Mouse (Mus musculus) lung, embryonic 14.5 days (tissue): ENCODE data around the gene Hist1h1a. TPM values are rescaled to one million over a fixed set of nuclear protein-coding genes. Genes with fewer than 3 reads are reported as not detected.
"Not testable (repeated sequence)": the region's sequence is repeated elsewhere in the genome, so short reads cannot be mapped to it uniquely, and the experiment has no call there.

ENCODE experiments used
- ATAC-seq: fragments of 200-750 bp; cut with Nextera tagmentation; 2 replicates; pipeline ENCODE4 v1.8.0; 2017; ENCODE audit warnings: mild to moderate bottlenecking, moderate TSS enrichment, moderate library complexity; ENCODE audit not compliant: insufficient read depth
- DNase-seq: peaks from one replicate; pipeline ENCODE4 v3.0.0-alpha.2; 2015
- H3K27ac ChIP-seq: fragments of 300-500 bp; sonication (generic); 2 replicates; pipeline ENCODE4 v1.5.1; 2014; ENCODE audit warnings: low read depth, mild to moderate bottlenecking, moderate library complexity
- H3K27me3 ChIP-seq: fragments of 300-500 bp; sonication (generic); 2 replicates; pipeline ENCODE4 v1.6.1; 2014; ENCODE audit warnings: low read length, control low read depth; ENCODE audit not compliant: insufficient read depth
- H3K36me3 ChIP-seq: fragments of 300-500 bp; sonication (generic); 2 replicates; pipeline ENCODE4 v1.6.1; 2014; ENCODE audit warnings: control low read depth; ENCODE audit not compliant: insufficient read depth
- H3K4me1 ChIP-seq: fragments of 300-500 bp; sonication (generic); 2 replicates; pipeline ENCODE4 v1.6.1; 2014; ENCODE audit warnings: antibody characterized with exemption, control low read depth; ENCODE audit not compliant: insufficient read depth
- H3K4me2 ChIP-seq: fragments of 300-500 bp; sonication (generic); 2 replicates; pipeline ENCODE4 v1.6.1; 2014; ENCODE audit warnings: mild to moderate bottlenecking
- H3K4me3 ChIP-seq: fragments of 300-500 bp; sonication (generic); 2 replicates; pipeline ENCODE4 v1.5.1; 2014; ENCODE audit warnings: low read depth, low read length
- H3K9ac ChIP-seq: fragments of 300-500 bp; sonication (generic); 2 replicates; pipeline ENCODE4 v1.6.1; 2014
- H3K9me3 ChIP-seq: fragments of 300-500 bp; sonication (generic); 2 replicates; pipeline ENCODE4 v1.6.1; 2016; ENCODE audit warnings: low read depth, low read length, control low read depth
- CTCF ChIP-seq: IDR thresholded peaks from 2 replicates; pipeline ENCODE4 v1.5.1; 2016; ENCODE audit warnings: antibody characterized with exemption, low read depth
- WGBS: fragments of 180-500 bp; shearing (Covaris S2); extraction: QIAGEN DNeasy Blood & Tissue Kit; methylation state at CpG from one replicate; pipeline ENCODE4 v1.1.7; 2014; 5-methylcytosine and 5-hydroxymethylcytosine counted together
- polyA plus RNA-seq: library from polyadenylated mRNA; unstranded; fragments of >200 nt; fragmentation: Nextera tagmentation; extraction: Ambion mirVana; gene quantifications from 2 replicates; pipeline ENCODE4 v1.2.1, GENCODE M21; 2014

The Hist1h1a gene
- polyA plus RNA-seq, 1 experiment from 2014 or later: 5.5 TPM

DNA sequence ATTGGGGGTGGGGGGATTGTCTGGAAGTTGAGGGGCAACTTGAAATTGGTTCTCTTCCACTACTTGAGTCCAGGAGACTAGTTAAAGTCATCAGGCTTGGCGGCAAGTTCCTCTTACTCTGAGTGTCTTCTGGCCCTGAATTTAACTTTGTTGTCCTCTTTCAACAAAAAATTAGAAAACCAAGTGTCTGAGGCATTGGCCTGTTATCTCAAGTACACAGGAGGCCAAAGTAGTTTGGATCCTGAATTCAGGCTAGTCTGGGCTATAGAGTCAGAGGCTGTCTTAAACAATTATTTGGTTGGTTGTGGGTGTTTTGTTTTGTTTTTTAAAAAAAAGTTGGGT is 1.7 kb downstream of the Hist1h1a start:
- H3K36me3 ChIP-seq: no peaks in the 10 kb centered on the region
- H3K27ac ChIP-seq: peak overlapping the region; percentile 66; the same call in 1 of the 2 replicates
- peaks cover 5% of the 10 kb centered on the region; the same call in 1 of the 2 replicates for H3K4me1 ChIP-seq
- 44% methylated on average over 1 of the region's 1 CpGs for WGBS
- no peaks in the 10 kb centered on the region for H3K27me3 ChIP-seq
- ATAC-seq (no peak), DNase-seq (no peak)
- H3K9me3 ChIP-seq: no peaks in the 10 kb centered on the region
- 0 out of 2 replicates have a peak overlapping the region, but pooled peaks have one; percentile 76 for H3K9ac ChIP-seq
- H3K4me2 ChIP-seq: peak overlapping the region; percentile 90; the same call in 1 of the 2 replicates
- no peak overlapping the region for H3K4me3 ChIP-seq
- no peak for TF ChIP-seq CTCF

GRCm38 (mm10) chr13:23766772-23767171 is 3.3 kb downstream of the Hist1h1a start:
- no peak for TF ChIP-seq CTCF
- ATAC-seq: no peak

DNA sequence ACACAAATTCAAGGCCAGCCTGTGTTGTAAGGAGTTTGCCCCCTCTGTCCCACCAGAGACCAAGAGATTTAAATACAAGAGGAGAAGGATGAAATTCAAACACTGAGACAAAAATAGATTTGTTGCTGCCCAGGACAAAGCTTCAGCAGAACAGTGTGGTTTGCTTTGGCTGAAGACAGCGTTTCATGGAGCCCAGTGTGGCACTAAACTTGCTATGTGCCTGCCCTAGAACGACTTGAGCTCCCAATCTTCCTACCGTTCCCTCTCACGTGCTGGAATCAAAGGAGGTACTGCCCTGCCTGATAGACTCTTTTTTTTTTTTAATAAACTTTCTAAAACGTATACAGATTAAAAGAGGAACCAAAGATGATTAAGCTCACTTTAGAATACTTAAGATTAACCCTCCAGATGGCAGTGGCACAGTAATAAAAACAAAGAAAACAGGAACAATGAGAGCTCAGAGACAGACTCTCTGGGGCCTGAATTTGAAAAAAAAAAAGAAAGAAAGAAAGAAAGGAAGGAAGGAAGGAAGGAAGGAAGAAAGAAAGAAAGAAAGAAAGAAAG is 5.5 kb downstream of the Hist1h1a start:
- WGBS: 47% methylated on average over 5 of the region's 5 CpGs

More at GRCm38 (mm10) chr13:23766772-23767171, 3.3 kb downstream of the Hist1h1a start:
- Histone ChIP-seq H3K4me2 (no peak overlapping the region), H3K4me1 (peaks cover 5% of the 10 kb centered on the region; the same call in 1 of the 2 replicates), H3K4me3 (no peak overlapping the region), H3K9me3 (no peaks in the 10 kb centered on the region), H3K36me3 (no peaks in the 10 kb centered on the region), H3K27me3 (no peaks in the 10 kb centered on the region), H3K9ac (no peak overlapping the region), H3K27ac (no peak overlapping the region)
- DNase-seq: no peak

GRCm38 (mm10) chr13:23769613-23770012 is 6.1 kb downstream of the Hist1h1a start, which contains the start of gene Trim38:
TSS of gene Trim38 (plus strand) at chr13:23769913.
- H3K9me3 ChIP-seq, H3K9ac ChIP-seq, H3K4me3 ChIP-seq, ATAC-seq, H3K4me1 ChIP-seq, H3K36me3 ChIP-seq, H3K4me2 ChIP-seq, DNase-seq, H3K27ac ChIP-seq, H3K27me3 ChIP-seq: not testable (repeated sequence)
- 77% methylated on average over 2 of the region's 2 CpGs for WGBS

More for the DNA sequence above, 5.5 kb downstream of the Hist1h1a start:
- Histone ChIP-seq H3K9ac (no peak overlapping the region), H3K4me2 (no peak overlapping the region), H3K36me3 (no peaks in the 10 kb centered on the region), H3K4me3 (no peak overlapping the region), H3K27ac (no peak overlapping the region), H3K4me1 (peaks cover 4% of the 10 kb centered on the region; the same call in 1 of the 2 replicates), H3K9me3 (no peaks in the 10 kb centered on the region), H3K27me3 (no peaks in the 10 kb centered on the region)
- DNase-seq (no peak), ATAC-seq (no peak)
- TF ChIP-seq CTCF: no peak

DNA sequence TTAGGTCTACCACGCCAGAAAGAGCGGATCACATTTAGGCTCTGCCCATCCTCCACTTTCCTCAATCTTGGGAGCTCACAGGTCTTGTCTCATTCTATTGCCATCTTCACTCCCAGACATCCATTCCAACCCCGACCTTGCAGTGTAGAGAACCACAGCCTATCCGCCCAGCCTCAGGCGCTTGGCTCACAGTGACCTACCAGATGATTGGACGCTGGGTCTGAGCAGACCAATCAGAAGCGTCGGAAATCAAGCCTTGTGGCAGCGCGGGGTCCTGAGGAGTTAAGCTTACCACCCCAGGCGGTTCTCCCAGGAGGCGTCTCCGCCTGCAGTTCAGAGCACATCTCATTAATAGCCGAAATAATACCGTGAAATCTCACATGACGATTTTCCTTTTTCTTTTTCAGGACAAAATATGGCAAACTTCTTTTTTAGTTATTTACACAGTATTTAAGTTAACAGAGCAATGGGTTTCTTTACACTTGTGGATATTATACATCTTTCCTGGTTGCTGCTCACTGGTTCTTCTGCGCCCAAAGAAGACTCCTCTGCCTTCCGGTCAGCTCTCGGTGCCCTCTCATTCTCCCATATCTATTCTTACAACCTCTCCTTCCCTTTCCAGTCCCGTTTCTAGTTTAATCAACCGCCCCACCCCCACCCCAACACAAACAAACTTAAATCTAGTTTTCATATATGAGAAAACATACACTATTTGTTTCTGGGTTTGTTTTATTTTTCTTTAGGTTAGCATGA is 9.3 kb downstream of the Hist1h1a start:
- Histone ChIP-seq H3K36me3 (no peaks in the 10 kb centered on the region), H3K4me2 (peak overlapping the region; percentile 45), H3K27me3 (no peaks in the 10 kb centered on the region), H3K4me1 (no peaks in the 10 kb centered on the region), H3K27ac (no peak overlapping the region), H3K4me3 (peak overlapping the region; percentile 3; the same call in 1 of the 2 replicates), H3K9me3 (no peaks in the 10 kb centered on the region), H3K9ac (no peak overlapping the region)
- peak; percentile 98 for ATAC-seq
- peak; percentile 86 for DNase-seq
- WGBS: 21% methylated on average over 21 of the region's 21 CpGs
- no peak for TF ChIP-seq CTCF

DNA sequence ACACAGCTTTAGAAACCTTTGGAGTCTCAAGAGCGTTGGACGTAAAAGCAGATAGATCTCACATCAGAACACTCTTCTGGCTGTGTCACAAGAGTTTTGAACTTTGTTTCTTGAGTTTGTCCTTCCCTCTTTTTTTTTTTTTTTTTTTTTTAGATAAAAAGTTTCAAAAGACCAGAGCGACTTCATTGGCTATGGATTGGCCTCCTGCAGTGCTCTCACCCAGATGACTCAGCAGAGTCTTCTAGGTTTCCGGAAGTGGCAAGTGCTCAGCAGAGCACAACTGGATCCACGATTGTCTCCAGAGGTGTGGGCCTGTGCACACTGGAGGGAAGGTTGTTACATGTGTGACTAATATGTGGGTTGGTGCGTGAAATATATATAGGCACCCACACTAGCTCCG is 14.9 kb downstream of the Hist1h1a start:
- H3K27ac ChIP-seq: no peak overlapping the region
- DNase-seq (no peak), ATAC-seq (no peak)
- 89% methylated on average over 7 of the region's 7 CpGs for WGBS
- H3K9ac ChIP-seq: no peak overlapping the region
- H3K9me3 ChIP-seq: no peaks in the 10 kb centered on the region
- no peak overlapping the region for H3K4me3 ChIP-seq
- no peaks in the 10 kb centered on the region for H3K27me3 ChIP-seq
- no peak overlapping the region for H3K4me2 ChIP-seq
- H3K36me3 ChIP-seq: no peaks in the 10 kb centered on the region
- no peaks in the 10 kb centered on the region for H3K4me1 ChIP-seq
- no peak for TF ChIP-seq CTCF

GRCm38 (mm10) chr13:23779025-23779424 is 15.6 kb downstream of the Hist1h1a start:
- 74% methylated on average over 4 of the region's 4 CpGs for WGBS
- DNase-seq (no peak), ATAC-seq (no peak)
- Histone ChIP-seq H3K4me3 (no peak overlapping the region), H3K27ac (no peak overlapping the region), H3K4me1 (no peaks in the 10 kb centered on the region), H3K9ac (no peak overlapping the region), H3K9me3 (no peaks in the 10 kb centered on the region), H3K36me3 (no peaks in the 10 kb centered on the region), H3K4me2 (no peak overlapping the region), H3K27me3 (no peaks in the 10 kb centered on the region)
- TF ChIP-seq CTCF: no peak
